Mouse (Mus musculus) right cerebral cortex, postnatal 4 days (tissue): Measurements from ENCODE around the gene Prap1.
"Not testable (repeated sequence)": the region's sequence is repeated elsewhere in the genome, so short reads cannot be mapped to it uniquely, and the experiment has no call there.

ENCODE experiments used
- DNase-seq: peaks from one replicate; pipeline ENCODE4 v3.0.0-alpha.2; 2022

The Prap1 gene

GRCm38 (mm10) chr7:140082242-140082678, 10.9 kb upstream of the Prap1 start, which contains the start of gene Caly:
Caly (minus strand) TSS chr7:140082548.
- peak; percentile 91 for DNase-seq

- DNase-seq: no peak
Observed at GRCm38 (mm10) chr7:140090601-140091000, 2.6 kb upstream of the Prap1 start.

GRCm38 (mm10) chr7:140094954-140095353, 1.8 kb downstream of the Prap1 start:
- no peak for DNase-seq

- no peak for DNase-seq
Observed at GRCm38 (mm10) chr7:140095556-140095955, 2.4 kb downstream of the Prap1 start.

- no peak for DNase-seq
Observed at GRCm38 (mm10) chr7:140096055-140096454, 2.9 kb downstream of the Prap1 start.

GRCm38 (mm10) chr7:140098466-140098865, 5.3 kb downstream of the Prap1 start:
- no peak for DNase-seq

GRCm38 (mm10) chr7:140101498-140101897, 8.3 kb downstream of the Prap1 start:
- no peak for DNase-seq

GRCm38 (mm10) chr7:140101993-140102860, 9.0 kb downstream of the Prap1 start, which contains the start of gene Fuom:
Fuom (minus strand) TSS chr7:140102441.
- peak; percentile 66 for DNase-seq

GRCm38 (mm10) chr7:140104009-140104408, 10.8 kb downstream of the Prap1 start:
- no peak for DNase-seq

- DNase-seq: no peak
Observed at GRCm38 (mm10) chr7:140111943-140112342, 18.7 kb downstream of the Prap1 start.

- DNase-seq: peak; percentile 16
Observed at GRCm38 (mm10) chr7:140115583-140116328, 22.6 kb downstream of the Prap1 start, which contains the start of gene Paox. Paox (plus strand) TSS chr7:140115799.

- peak; percentile 78 for DNase-seq
Observed at GRCm38 (mm10) chr7:140116329-140117054, 23.3 kb downstream of the Prap1 start, which contains the start of gene Echs1. Echs1 (minus strand) TSS chr7:140116476.

- no peak for DNase-seq
Observed at GRCm38 (mm10) chr7:140120484-140120883, 27.3 kb downstream of the Prap1 start.

- DNase-seq: no peak
Observed at GRCm38 (mm10) chr7:140121338-140121910, 28.2 kb downstream of the Prap1 start.

GRCm38 (mm10) chr7:140122765-140123164, 29.6 kb downstream of the Prap1 start:
- no peak for DNase-seq

- no peak for DNase-seq
Observed at GRCm38 (mm10) chr7:140124382-140124781, 31.2 kb downstream of the Prap1 start.

GRCm38 (mm10) chr7:140125278-140126021, 32.3 kb downstream of the Prap1 start:
- DNase-seq: peak; percentile 84

GRCm38 (mm10) chr7:140126022-140126350, 32.8 kb downstream of the Prap1 start:
- DNase-seq: no peak

GRCm38 (mm10) chr7:140126934-140127333, 33.7 kb downstream of the Prap1 start:
- no peak for DNase-seq

- DNase-seq: no peak
Observed at GRCm38 (mm10) chr7:140127911-140128310, 34.7 kb downstream of the Prap1 start.

- DNase-seq: not testable (repeated sequence)
Observed at GRCm38 (mm10) chr7:140132184-140132583, 39.0 kb downstream of the Prap1 start.

GRCm38 (mm10) chr7:140134033-140134432, 40.8 kb downstream of the Prap1 start:
- not testable (repeated sequence) for DNase-seq
